Comparison of ENCODE assay signal across 16 mouse cellular contexts in the genomic region with DNA sequence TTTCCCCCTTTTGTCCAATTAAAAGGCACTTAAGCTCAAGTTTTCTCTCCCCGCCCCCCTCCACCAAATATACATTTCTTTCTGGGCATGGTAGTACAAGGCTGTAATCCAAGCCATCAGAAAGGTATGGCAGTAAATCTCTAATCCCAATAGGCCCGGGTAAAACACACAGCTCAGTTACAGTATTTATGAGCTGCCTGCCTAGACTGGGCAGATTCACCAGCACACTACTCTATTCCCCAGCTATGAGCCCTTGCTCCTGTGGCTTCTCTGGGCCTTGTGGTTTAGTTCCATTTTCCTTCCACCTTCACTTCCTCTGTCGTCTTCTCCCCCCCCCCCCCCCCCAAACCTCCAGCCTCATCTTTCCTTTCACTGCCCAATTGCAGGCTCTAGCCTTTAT.
A peak's percentile ranks its signal among the peaks of the same experiment; 100 is the strongest.
DNase-seq lines count a peak whose midpoint lies in the region; ATAC-seq lines count a peak whose summit lies in the region.
"Had no signal": no experiment of that assay in that cellular context is flagged by ENCODE, and none has a peak within 500 bp of the region (broad histone marks: within the 10 kb centered on the region; RNA-seq: fewer than 3 reads in every experiment).

No protein-coding gene starts in this region.

- peak; percentile 75 for DNase-seq in heart, adult 11 months
- DNase-seq in heart, adult 9 months (ENCODE audit: low spot score in 2 of 2): no peak
- peak; percentile 52 for DNase-seq in 416B (ENCODE audit: low read depth)
- peak; percentile 16 for DNase-seq in hindlimb bud, embryonic 11.5 days (ENCODE audit: extremely low spot score, low read depth, low spot score)
- DNase-seq in urinary bladder, postnatal 4 days (ENCODE audit: low spot score in 2 of 2): no peak
- DNase-seq in layer of hippocampus, adult 11-12 months (ENCODE audit: low spot score): no peak
- DNase-seq in hindbrain, embryonic 14.5 days (ENCODE audit: low spot score): no peak
- DNase-seq: adrenal gland, adult 8-10 months; adrenal gland, postnatal 36 days; heart, postnatal 36 days; kidney, adult 18-20 months had no signal

- no peak overlapping the region for H3K4me2 ChIP-seq in hindbrain, embryonic 14.5 days (replicated peaks)
- H3K4me2 ChIP-seq: heart, embryonic 13.5 days; intestine, embryonic 15.5 days had no signal

- H3K27me3 ChIP-seq in hindbrain, embryonic 14.5 days (ENCODE audit: control insufficient read depth, insufficient read depth, low read length): no peaks in the 10 kb centered on the region
- H3K27me3 ChIP-seq: heart, embryonic 13.5 days; intestine, embryonic 15.5 days had no signal

- H3K9me3 ChIP-seq in hindbrain, embryonic 14.5 days (ENCODE audit: control insufficient read depth, low read length): no peaks in the 10 kb centered on the region
- H3K9me3 ChIP-seq: heart, embryonic 13.5 days; intestine, embryonic 15.5 days had no signal

- H3K36me3 ChIP-seq in hindbrain, embryonic 14.5 days (replicated peaks; ENCODE audit: control insufficient read depth, insufficient read depth): no peaks in the 10 kb centered on the region
- H3K36me3 ChIP-seq: intestine, embryonic 15.5 days had no signal

- peak; percentile 59 for ATAC-seq in common myeloid progenitor, adult 5-6 weeks (replicated peaks; ENCODE audit: low read depth, poor library complexity, severe bottlenecking)
- ATAC-seq in hindbrain, embryonic 14.5 days (ENCODE audit: low FRiP score): no peak
- ATAC-seq: forebrain, embryonic 14.5 days; hindbrain, embryonic 16.5 days; intestine, embryonic 15.5 days had no signal

- H3K4me3 ChIP-seq in hindbrain, embryonic 14.5 days (replicated peaks; ENCODE audit: low read length): no peak overlapping the region
- H3K4me3 ChIP-seq: heart, embryonic 13.5 days; intestine, embryonic 15.5 days had no signal

- no peak overlapping the region for H3K9ac ChIP-seq in hindbrain, embryonic 14.5 days
- H3K9ac ChIP-seq: heart, embryonic 13.5 days; intestine, embryonic 15.5 days had no signal

- H3K27ac ChIP-seq in hindbrain, embryonic 14.5 days: no peak overlapping the region
- H3K27ac ChIP-seq: heart, embryonic 13.5 days; intestine, embryonic 15.5 days had no signal

- H3K4me1 ChIP-seq in hindbrain, embryonic 14.5 days (replicated peaks; ENCODE audit: control insufficient read depth, insufficient read depth, low read length): no peaks in the 10 kb centered on the region
- H3K4me1 ChIP-seq: intestine, embryonic 15.5 days had no signal

- 91% methylated on average over 3 of the region's 3 CpGs for WGBS in hindbrain, embryonic 14.5 days

Comparison
In these comparisons a context has a peak if more than half of its experiments do, and no peak if none do; other contexts are left out.
1. DNase-seq: peak in heart, adult 11 months (single experiment), 416B (single experiment) and hindlimb bud, embryonic 11.5 days (single experiment); none in heart, adult 9 months (0 of 2), urinary bladder, postnatal 4 days (0 of 2), layer of hippocampus, adult 11-12 months (single experiment) and hindbrain, embryonic 14.5 days (single experiment).